Mouse (Mus musculus): ENCODE data around the gene Dnajb6. TPM values are rescaled to one million over a fixed set of nuclear protein-coding genes. Genes with fewer than 3 reads are reported as not detected.

The Dnajb6 gene
- polyA plus RNA-seq, 1 experiment from 2014 or later, result 141 TPM

DNA sequence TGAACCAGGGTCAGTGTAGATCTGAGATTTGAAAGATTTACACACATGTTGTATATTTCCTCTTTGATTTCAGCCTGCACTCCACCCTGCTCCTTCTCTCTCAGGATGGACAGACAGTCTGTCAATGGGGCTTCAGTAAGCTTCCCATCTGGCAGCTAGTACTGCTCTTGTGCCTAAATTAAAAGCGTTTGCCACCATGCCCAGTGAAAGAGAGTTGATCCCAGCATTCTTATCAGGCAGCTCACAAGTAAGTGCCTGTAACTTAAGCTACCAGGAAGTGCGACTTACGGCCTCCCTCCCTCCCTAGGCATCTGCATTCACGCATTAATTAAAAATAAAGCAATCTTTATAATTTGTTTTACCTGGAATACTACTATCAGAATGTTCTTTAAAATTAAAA, 5.6 kb downstream of the Dnajb6 start:
- 63% methylated on average over 4 of the region's 4 CpGs for WGBS
- H3K4me1 ChIP-seq (ENCODE audit: control insufficient read depth, insufficient read depth, low read length), result peaks cover 14% of the 10 kb centered on the region; the same call in 1 of the 2 replicates
- peaks cover 3% of the 10 kb centered on the region; the same call in 1 of the 2 replicates for H3K36me3 ChIP-seq (ENCODE audit: control insufficient read depth, insufficient read depth, low read length)
- no peaks in the 10 kb centered on the region for H3K27me3 ChIP-seq (ENCODE audit: control insufficient read depth, insufficient read depth, low read length)
- H3K4me3 ChIP-seq (ENCODE audit: low read length), result no peak overlapping the region
- ATAC-seq (ENCODE audit: low FRiP score, low TSS enrichment), result no peak
- no peak overlapping the region for H3K27ac ChIP-seq (ENCODE audit: low read depth, low read length)
- no peak overlapping the region for H3K4me2 ChIP-seq (replicated peaks; ENCODE audit: low read depth, low read length)
- H3K9me3 ChIP-seq (ENCODE audit: control insufficient read depth, low read length), result no peaks in the 10 kb centered on the region
- no peak overlapping the region for H3K9ac ChIP-seq (ENCODE audit: low read depth, low read length)

DNA sequence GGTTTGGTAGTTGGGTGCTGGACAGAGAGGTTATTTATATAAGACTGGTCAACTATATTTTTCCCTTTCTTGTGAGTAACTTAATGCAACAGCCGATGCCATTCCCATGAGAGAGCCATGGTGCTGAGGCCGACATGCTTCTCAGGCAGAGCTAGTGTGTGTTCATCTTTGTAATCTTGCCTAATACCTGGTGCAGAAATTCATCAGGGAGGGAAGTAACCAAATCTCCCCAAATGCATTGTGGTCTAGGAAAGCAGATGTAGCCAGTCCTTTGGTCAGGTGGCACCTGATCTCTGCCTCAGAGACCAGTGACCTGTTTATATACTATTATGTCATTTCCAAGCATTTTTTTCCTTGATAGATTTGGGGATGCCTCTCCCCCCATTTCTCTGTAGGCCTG, 12.2 kb downstream of the Dnajb6 start:
- H3K36me3 ChIP-seq (ENCODE audit: control insufficient read depth, insufficient read depth, low read length), result peaks cover 28% of the 10 kb centered on the region
- H3K9ac ChIP-seq (ENCODE audit: low read depth, low read length), result no peak overlapping the region
- H3K9me3 ChIP-seq (ENCODE audit: control insufficient read depth, low read length), result no peaks in the 10 kb centered on the region
- no peaks in the 10 kb centered on the region for H3K4me1 ChIP-seq (ENCODE audit: control insufficient read depth, insufficient read depth, low read length)
- no peak overlapping the region for H3K27ac ChIP-seq (ENCODE audit: low read depth, low read length)
- H3K27me3 ChIP-seq (ENCODE audit: control insufficient read depth, insufficient read depth, low read length), result no peaks in the 10 kb centered on the region
- no peak for ATAC-seq (ENCODE audit: low FRiP score, low TSS enrichment)
- H3K4me2 ChIP-seq (replicated peaks; ENCODE audit: low read depth, low read length), result no peak overlapping the region
- no peak overlapping the region for H3K4me3 ChIP-seq (ENCODE audit: low read length)
- whole genome bisulfite sequencing, result 95% methylated on average over 2 of the region's 2 CpGs

DNA sequence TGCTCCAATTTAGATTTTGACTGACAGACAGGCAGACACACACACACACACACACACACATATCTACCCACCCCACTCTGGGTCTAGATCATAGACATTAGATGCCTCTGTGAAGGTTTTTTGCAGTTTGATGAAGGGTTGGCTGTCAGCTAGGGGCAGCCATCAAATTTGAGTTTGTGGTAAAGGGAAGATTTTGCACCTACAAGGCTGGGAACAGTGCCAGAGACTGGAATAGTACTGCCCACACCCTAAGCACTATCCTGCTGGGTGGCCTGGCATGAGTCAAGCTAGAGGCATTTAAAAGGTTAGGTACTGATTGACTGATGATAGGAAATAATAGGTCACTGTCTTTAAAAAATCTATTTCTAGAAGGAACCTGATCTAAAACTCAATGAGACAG, 15.8 kb downstream of the Dnajb6 start:
- H3K9me3 ChIP-seq (ENCODE audit: control insufficient read depth, low read length), result no peaks in the 10 kb centered on the region
- no peak overlapping the region for H3K9ac ChIP-seq (ENCODE audit: low read depth, low read length)
- H3K4me3 ChIP-seq (ENCODE audit: low read length), result no peak overlapping the region
- H3K36me3 ChIP-seq (ENCODE audit: control insufficient read depth, insufficient read depth, low read length), result peaks cover 56% of the 10 kb centered on the region
- ATAC-seq (ENCODE audit: low FRiP score, low TSS enrichment), result no peak
- H3K27ac ChIP-seq (ENCODE audit: low read depth, low read length), result no peak overlapping the region
- no peak overlapping the region for H3K4me2 ChIP-seq (replicated peaks; ENCODE audit: low read depth, low read length)
- H3K4me1 ChIP-seq (ENCODE audit: control insufficient read depth, insufficient read depth, low read length), result no peaks in the 10 kb centered on the region
- H3K27me3 ChIP-seq (ENCODE audit: control insufficient read depth, insufficient read depth, low read length), result no peaks in the 10 kb centered on the region

DNA sequence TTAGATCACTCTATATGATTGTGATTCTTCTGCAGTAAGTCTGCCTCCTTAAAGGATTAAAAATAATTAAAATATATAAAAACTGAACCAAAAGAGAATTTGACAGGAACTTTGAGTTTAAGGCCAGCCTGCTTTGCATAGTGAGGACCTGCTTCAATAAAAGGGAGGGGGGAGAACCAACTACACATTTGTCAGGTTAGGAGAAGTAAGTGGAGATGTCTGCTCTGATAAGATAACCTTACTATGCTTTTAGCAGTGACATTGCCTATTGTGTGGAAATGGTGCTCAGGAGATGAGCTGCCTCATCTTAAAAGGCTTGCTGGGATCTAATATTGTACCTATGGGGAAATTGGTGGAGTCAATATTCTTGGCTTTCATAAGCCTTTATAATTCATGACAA, 17.4 kb downstream of the Dnajb6 start:
- no peak for ATAC-seq (ENCODE audit: low FRiP score, low TSS enrichment)
- Histone ChIP-seq H3K27ac (ENCODE audit: low read depth, low read length) (no peak overlapping the region), H3K4me1 (ENCODE audit: control insufficient read depth, insufficient read depth, low read length) (no peaks in the 10 kb centered on the region), H3K9me3 (ENCODE audit: control insufficient read depth, low read length) (no peaks in the 10 kb centered on the region), H3K27me3 (ENCODE audit: control insufficient read depth, insufficient read depth, low read length) (no peaks in the 10 kb centered on the region), H3K36me3 (ENCODE audit: control insufficient read depth, insufficient read depth, low read length) (peaks cover 71% of the 10 kb centered on the region), H3K9ac (ENCODE audit: low read depth, low read length) (no peak overlapping the region), H3K4me3 (ENCODE audit: low read length) (no peak overlapping the region), H3K4me2 (replicated peaks; ENCODE audit: low read depth, low read length) (no peak overlapping the region)

DNA sequence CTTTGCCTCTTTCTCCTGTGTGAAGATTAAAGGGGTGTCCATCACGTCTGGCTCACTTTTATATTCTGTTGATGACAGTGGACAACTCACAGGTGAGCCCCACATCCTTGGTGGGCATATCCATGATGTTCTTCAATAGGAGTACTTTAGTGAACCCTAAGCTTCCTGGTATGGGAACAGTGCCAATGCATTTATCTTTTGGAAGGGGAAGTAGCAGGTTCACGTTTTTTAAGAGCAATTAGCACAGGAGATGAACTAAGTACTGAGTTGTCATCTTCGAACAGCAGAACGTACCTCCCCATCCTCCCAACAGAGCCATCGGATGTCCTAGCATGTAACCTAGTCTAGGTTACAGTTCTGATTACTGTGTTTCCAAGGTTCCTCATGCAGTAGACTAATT, 23.8 kb downstream of the Dnajb6 start:
- no peak overlapping the region for H3K9ac ChIP-seq (ENCODE audit: low read depth, low read length)
- ATAC-seq (ENCODE audit: low FRiP score, low TSS enrichment), result no peak
- H3K27me3 ChIP-seq (ENCODE audit: control insufficient read depth, insufficient read depth, low read length), result no peaks in the 10 kb centered on the region
- H3K4me1 ChIP-seq (ENCODE audit: control insufficient read depth, insufficient read depth, low read length), result no peaks in the 10 kb centered on the region
- peaks cover 62% of the 10 kb centered on the region for H3K36me3 ChIP-seq (ENCODE audit: control insufficient read depth, insufficient read depth, low read length)
- no peak overlapping the region for H3K4me3 ChIP-seq (ENCODE audit: low read length)
- no peak overlapping the region for H3K4me2 ChIP-seq (replicated peaks; ENCODE audit: low read depth, low read length)
- 85% methylated on average over 5 of the region's 5 CpGs for WGBS
- no peak overlapping the region for H3K27ac ChIP-seq (ENCODE audit: low read depth, low read length)
- no peaks in the 10 kb centered on the region for H3K9me3 ChIP-seq (ENCODE audit: control insufficient read depth, low read length)

DNA sequence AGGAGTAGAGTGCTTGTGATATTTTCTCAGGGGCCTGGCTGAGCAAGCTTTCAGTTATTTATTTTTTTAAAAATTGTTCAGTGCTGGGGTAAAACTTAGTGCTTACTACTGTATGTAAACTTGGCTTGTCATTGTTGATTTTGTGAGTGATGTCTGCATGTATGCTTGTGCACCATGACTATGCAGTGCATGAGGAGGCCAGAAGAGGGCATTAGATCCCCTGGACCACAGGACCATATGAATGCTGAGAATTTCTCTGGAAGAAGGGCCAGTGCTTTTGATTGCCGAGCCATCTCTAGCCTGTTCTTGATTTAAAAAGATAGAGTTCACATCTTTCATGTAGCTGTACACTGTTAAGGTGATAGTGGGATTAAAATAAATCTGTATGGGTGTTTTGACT, 35.4 kb downstream of the Dnajb6 start:
- no peak overlapping the region for H3K27ac ChIP-seq (ENCODE audit: low read depth, low read length)
- ATAC-seq (ENCODE audit: low FRiP score, low TSS enrichment), result no peak
- no peaks in the 10 kb centered on the region for H3K27me3 ChIP-seq (ENCODE audit: control insufficient read depth, insufficient read depth, low read length)
- H3K4me3 ChIP-seq (ENCODE audit: low read length), result no peak overlapping the region
- H3K9me3 ChIP-seq (ENCODE audit: control insufficient read depth, low read length), result no peaks in the 10 kb centered on the region
- no peak overlapping the region for H3K9ac ChIP-seq (ENCODE audit: low read depth, low read length)
- no peaks in the 10 kb centered on the region for H3K4me1 ChIP-seq (ENCODE audit: control insufficient read depth, insufficient read depth, low read length)
- H3K36me3 ChIP-seq (ENCODE audit: control insufficient read depth, insufficient read depth, low read length), result peaks cover 30% of the 10 kb centered on the region; the same call in 1 of the 2 replicates
- H3K4me2 ChIP-seq (replicated peaks; ENCODE audit: low read depth, low read length), result no peak overlapping the region
- WGBS, result 92% methylated on average over 1 of the region's 1 CpGs

DNA sequence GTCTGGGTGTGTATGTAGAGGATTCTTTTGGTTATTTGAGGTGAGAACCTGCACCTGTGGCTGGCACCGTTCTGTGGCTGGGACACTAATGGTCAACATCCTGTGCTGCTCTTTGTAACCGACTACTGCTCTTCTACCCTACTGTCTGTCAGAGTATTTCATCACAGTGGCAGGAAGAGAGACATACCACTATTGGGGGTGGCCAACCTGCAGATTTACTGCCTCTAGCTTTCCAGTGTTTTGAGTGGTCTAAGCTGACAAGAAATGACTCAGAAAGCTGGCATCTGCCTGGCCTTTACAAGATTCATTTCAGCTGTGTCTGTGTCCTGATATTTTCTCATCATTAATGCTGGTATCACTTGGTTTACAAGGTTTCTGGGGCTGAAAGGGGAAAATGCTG, 36.5 kb downstream of the Dnajb6 start:
- WGBS, result 50% methylated on average over 2 of the region's 2 CpGs
- Histone ChIP-seq H3K9ac (ENCODE audit: low read depth, low read length) (no peak overlapping the region), H3K4me2 (replicated peaks; ENCODE audit: low read depth, low read length) (no peak overlapping the region), H3K27ac (ENCODE audit: low read depth, low read length) (no peak overlapping the region), H3K4me1 (ENCODE audit: control insufficient read depth, insufficient read depth, low read length) (no peaks in the 10 kb centered on the region), H3K9me3 (ENCODE audit: control insufficient read depth, low read length) (no peaks in the 10 kb centered on the region), H3K36me3 (ENCODE audit: control insufficient read depth, insufficient read depth, low read length) (peaks cover 31% of the 10 kb centered on the region; the same call in 1 of the 2 replicates), H3K4me3 (ENCODE audit: low read length) (no peak overlapping the region), H3K27me3 (ENCODE audit: control insufficient read depth, insufficient read depth, low read length) (no peaks in the 10 kb centered on the region)
- ATAC-seq (ENCODE audit: low FRiP score, low TSS enrichment), result no peak

DNA sequence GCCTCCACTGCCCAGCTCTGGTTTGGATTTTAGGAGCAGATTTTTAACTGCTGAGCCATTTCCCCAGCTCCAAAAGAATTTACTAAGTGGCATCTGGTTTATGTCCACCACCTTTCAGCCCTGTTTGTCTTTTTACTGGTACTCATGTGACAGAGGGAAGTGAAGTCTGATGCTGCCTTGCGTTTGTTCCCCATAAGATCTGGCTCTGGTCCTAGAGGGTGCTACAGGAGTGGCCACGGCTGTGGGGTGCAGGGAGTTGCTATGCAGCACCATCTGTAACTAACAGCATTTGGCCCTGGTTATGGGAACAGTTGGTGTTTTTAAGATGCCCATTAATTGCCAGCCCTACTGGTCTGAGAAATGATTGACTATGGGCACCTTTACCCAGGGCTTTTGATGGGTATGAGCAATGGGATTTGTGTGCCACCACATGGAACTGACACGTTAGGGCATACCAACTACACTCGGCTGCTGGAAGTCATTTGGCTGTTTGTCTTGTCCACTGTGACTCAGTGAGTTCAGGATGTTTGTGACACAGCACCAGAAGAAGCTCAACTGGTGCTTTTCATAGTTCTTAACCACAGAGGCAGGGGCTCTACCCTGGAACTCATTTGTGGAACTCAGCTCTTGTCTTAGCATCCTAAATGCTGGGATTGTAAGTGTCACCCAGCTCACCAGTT, 37.3 kb downstream of the Dnajb6 start:
- H3K4me1 ChIP-seq (ENCODE audit: control insufficient read depth, insufficient read depth, low read length), result no peaks in the 10 kb centered on the region
- H3K9me3 ChIP-seq (ENCODE audit: control insufficient read depth, low read length), result no peaks in the 10 kb centered on the region
- WGBS, result 65% methylated on average over 4 of the region's 4 CpGs
- H3K4me2 ChIP-seq (replicated peaks; ENCODE audit: low read depth, low read length), result no peak overlapping the region
- peaks cover 26% of the 10 kb centered on the region; the same call in 1 of the 2 replicates for H3K36me3 ChIP-seq (ENCODE audit: control insufficient read depth, insufficient read depth, low read length)
- ATAC-seq (ENCODE audit: low FRiP score, low TSS enrichment), result 0 out of 2 replicates have a peak, but pooled peaks have one; percentile 40
- H3K9ac ChIP-seq (ENCODE audit: low read depth, low read length), result no peak overlapping the region
- no peak overlapping the region for H3K27ac ChIP-seq (ENCODE audit: low read depth, low read length)
- no peaks in the 10 kb centered on the region for H3K27me3 ChIP-seq (ENCODE audit: control insufficient read depth, insufficient read depth, low read length)
- H3K4me3 ChIP-seq (ENCODE audit: low read length), result no peak overlapping the region

DNA sequence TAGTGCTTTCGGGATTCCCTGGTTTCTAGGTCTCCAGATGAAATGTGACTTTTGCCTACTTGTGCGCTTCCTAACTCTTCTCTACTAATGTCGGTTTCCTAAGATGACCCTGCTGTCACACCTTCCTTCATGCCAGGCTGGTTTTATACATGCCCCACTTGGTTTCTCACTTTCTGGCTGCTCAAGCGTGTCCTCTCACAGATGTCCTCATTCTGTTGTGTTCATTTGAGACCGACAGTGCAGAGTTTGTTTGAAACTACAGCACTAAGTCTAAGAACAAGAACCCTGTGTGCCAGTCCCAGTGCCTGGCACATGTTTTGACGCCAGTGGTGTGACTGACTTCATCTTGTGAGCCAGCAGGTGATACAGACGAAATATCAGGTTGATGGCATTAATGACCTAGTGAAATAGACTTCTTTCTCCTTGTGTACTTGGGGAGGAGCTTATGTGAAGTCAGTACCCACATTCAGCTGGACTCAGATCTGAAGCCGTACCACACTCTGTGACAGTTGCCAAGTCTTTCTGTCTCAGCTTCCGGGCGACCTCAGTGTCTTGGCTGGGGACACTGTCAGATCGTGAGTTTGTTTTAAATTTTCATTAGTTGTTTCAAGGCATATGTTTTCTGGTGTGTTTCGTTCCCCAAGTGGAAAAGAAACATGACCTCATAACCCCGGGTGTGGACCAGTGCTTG, 38.1 kb downstream of the Dnajb6 start:
- H3K36me3 ChIP-seq (ENCODE audit: control insufficient read depth, insufficient read depth, low read length), result peaks cover 28% of the 10 kb centered on the region; the same call in 1 of the 2 replicates
- H3K4me3 ChIP-seq (ENCODE audit: low read length), result no peak overlapping the region
- WGBS, result 62% methylated on average over 13 of the region's 13 CpGs
- peak; percentile 82 for ATAC-seq (ENCODE audit: low FRiP score, low TSS enrichment)
- no peaks in the 10 kb centered on the region for H3K4me1 ChIP-seq (ENCODE audit: control insufficient read depth, insufficient read depth, low read length)
- no peak overlapping the region; the same call in 1 of the 2 replicates for H3K27ac ChIP-seq (ENCODE audit: low read depth, low read length)
- H3K9ac ChIP-seq (ENCODE audit: low read depth, low read length), result no peak overlapping the region
- H3K9me3 ChIP-seq (ENCODE audit: control insufficient read depth, low read length), result no peaks in the 10 kb centered on the region
- no peak overlapping the region for H3K4me2 ChIP-seq (replicated peaks; ENCODE audit: low read depth, low read length)
- no peaks in the 10 kb centered on the region for H3K27me3 ChIP-seq (ENCODE audit: control insufficient read depth, insufficient read depth, low read length)

Data from kidney, embryonic 14.5 days (tissue).